Mouse (Mus musculus) A20 (cell line): ENCODE results near the gene Adar.

Experiments used
- DNase-seq: peaks from one replicate; pipeline ENCODE4 v3.0.0-alpha.2; 2011; ENCODE audit warnings: low read depth, low spot score

The Adar gene

DNA sequence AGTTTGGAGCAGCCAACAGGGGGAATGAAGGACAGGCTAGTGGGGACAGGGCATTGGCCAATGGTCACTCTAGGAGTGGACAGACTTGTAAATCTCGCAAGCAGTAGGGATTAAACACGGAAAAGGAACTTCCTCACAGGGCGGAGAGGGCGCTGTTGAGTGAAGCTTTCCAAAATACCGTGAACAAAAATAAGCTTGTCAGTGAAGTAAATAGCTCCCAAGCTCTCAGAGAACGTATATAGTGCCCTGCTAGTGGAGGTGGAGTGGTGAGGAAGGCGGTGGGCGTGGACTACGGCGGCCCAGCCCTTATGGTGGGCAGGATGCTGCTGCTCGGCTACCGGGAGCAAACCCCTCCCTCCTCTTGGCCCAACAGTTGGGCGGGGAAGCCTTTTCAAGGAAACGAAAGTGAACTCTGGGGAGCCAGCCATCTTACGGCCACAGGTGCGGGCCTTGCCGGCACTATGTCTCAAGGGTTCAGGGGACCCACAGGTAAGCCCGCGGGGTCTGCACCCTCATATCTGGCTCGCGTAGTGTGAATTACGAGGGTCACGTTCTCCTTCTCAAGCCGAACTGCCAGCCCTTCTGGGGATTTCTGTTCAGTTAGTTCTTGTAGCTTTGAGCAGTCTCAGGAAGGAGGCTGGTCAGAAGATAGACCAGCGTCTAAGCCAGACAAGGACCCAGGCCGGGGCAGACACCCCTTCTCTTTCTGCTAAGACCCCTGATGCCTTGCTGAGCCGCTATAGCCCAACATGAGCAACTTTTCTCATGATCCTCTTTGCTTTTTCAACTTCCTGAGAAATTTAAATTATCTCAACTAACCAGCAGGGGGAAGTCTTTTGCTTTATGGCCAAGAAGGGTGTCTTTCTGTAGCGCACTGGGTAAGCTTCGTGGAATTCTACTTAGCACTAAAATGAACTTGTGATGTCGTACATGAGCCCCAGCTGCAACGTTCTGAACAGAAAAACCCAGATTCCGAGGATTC, 15.8 kb downstream of the Adar start:
- DNase-seq = peak; percentile 95

GRCm38 (mm10) chr3:89732091-89732490, 17.3 kb downstream of the Adar start:
- DNase-seq = no peak

DNA sequence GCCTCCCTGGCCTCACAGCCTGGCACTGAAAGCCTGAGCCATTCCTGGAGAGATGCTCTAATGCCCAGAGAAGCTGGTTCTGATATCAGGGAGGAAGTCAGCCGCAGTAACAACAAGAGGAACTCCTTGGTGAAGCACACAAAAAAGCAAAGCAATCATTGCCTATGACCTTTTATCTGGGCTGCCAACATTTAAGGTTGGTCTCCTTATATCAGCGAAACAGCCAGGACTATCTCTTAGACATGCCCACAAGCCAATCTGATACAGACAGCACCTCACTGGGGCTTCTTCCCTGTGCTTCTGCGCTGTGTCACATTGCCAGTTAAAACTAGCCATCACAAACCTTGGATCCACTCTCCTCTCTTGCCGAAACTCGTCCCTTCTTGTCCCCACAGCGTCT, 23.7 kb downstream of the Adar start:
- no peak for DNase-seq

GRCm38 (mm10) chr3:89752307-89752706, 37.5 kb downstream of the Adar start:
- DNase-seq = no peak

GRCm38 (mm10) chr3:89755283-89755682, 40.5 kb downstream of the Adar start:
- no peak for DNase-seq

GRCm38 (mm10) chr3:89757851-89758250, 43.0 kb downstream of the Adar start:
- no peak for DNase-seq

DNA sequence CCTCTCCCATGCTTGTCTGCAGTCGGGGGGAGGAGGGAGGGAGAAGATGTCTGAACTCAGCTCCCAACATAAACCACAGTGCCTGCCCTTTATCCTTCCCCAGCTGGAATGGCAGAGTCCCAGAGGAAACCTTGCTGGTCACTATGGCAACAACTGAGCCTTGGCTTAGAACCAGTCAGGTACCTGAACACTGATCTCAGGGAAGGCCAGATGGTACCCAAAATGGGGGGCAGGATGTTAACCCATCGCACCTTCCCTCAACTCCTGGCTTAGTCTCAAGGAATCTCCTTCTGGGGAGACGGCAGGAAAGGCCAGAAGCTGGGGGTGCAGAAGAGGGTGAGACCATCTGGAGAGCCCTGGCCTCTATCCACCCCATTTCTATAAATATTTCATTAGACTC, 45.0 kb downstream of the Adar start:
- no peak for DNase-seq

GRCm38 (mm10) chr3:89764119-89764724, 49.4 kb downstream of the Adar start, which contains the start of gene Chrnb2:
TSS of gene Chrnb2 (minus strand) at chr3:89764632.
- DNase-seq = no peak

GRCm38 (mm10) chr3:89769584-89769983, 54.8 kb downstream of the Adar start:
- no peak for DNase-seq

DNA sequence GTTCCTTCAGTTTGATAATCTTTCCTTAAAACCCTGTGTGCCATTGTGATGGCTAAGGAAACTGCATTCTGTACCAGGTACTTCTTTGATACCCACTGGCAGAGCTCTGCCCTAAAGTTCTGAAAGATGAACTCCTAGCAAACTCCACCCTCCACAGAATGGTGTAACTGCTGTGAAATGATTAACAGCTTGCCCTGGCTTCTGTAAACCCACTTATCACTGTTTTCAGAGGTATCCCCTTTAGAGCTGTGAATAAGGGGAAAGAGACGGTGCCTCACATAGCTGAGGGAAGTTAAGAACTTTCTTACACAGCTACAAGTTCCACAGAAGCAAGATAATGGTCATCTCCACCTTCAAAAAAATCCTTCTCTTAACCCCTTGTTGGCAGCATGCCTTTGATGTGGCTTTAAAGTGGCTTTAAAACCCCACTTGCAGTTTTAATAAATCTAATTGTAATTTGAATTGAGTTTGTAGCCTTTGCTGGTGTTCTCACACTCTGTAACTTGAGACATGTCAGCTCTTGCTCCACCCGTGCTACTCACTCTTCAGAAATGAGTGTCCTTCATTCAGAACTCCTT, 55.7 kb downstream of the Adar start:
- no peak for DNase-seq

DNA sequence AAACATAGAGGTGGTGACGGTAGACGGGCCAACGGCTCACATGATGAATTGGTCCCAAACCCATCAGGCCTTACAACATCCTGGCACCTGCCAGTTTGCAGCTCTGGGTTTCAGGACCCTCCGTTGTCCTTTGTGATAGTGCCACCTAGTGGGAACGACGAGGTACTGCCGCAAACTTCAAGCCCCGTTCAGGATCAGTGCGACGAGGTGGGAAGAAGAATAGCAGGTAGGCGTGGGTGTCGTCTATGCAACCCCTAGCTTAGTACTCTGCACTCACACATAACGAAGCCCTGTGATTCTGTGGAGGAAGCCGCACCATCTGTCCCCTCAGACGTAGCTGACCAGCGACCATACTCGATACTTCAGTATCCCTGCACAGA, 57.8 kb downstream of the Adar start:
- DNase-seq = peak; percentile 94

DNA sequence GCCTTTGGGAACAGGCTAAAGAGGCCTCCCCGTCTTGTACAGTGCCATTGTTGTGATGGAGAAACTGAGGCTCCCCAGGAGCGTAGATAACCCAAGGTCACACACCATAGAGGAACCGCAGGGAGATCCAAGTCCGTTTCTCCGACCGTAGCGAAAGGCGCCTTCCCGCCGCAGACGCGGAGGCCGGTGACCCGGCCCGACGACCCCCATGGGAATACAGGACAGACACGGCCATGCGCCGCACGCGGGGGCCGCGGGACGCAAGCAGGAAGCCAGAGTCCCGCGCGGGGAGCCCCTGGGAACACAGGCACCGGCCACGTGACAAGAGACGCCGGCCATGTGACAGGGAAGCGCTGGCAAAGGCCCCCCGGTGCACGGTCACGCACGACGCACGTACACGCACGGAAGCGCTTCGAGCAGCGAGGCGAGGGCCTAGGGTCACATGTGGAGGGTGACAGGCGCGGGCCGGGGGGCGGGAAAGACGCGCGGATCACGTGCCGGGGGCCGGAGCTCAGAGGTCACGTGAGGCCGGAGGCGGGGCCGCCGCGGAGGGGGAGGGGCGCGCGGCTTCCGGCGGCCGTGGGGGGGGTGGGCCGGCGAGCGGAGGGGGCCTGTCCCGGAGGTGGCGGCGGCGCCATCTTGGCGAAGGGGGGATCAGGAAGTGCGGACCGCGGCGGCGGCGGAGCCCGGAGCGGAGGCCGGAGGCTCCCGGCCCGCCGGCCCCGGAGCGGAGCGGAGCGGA, 58.3 kb downstream of the Adar start, which contains the start of gene Ube2q1:
Ube2q1 (plus strand) TSS at position 649 of the 742 bp plus-strand sequence.
- peak; percentile 96 for DNase-seq

DNA sequence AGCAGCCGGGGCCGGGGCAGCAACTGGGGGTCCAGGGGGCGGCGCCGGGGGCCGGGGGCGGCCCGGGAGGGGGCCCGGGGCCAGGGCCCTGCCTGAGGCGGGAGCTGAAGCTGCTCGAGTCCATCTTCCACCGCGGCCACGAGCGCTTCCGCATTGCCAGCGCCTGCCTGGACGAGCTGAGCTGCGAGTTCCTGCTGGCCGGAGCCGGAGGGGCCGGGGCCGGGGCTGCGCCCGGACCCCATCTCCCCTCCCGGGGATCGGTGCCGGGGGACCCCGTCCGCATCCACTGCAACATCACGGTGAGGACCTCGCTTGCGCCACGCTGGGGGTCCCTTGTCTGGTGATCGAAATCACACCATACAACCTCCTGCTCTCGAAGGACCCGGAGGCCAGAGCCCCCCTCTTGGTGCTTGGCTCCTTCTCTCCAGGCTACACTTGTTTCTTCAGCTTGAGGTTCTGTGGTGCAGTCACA, 59.0 kb downstream of the Adar start:
- DNase-seq = peak; percentile 55

DNA sequence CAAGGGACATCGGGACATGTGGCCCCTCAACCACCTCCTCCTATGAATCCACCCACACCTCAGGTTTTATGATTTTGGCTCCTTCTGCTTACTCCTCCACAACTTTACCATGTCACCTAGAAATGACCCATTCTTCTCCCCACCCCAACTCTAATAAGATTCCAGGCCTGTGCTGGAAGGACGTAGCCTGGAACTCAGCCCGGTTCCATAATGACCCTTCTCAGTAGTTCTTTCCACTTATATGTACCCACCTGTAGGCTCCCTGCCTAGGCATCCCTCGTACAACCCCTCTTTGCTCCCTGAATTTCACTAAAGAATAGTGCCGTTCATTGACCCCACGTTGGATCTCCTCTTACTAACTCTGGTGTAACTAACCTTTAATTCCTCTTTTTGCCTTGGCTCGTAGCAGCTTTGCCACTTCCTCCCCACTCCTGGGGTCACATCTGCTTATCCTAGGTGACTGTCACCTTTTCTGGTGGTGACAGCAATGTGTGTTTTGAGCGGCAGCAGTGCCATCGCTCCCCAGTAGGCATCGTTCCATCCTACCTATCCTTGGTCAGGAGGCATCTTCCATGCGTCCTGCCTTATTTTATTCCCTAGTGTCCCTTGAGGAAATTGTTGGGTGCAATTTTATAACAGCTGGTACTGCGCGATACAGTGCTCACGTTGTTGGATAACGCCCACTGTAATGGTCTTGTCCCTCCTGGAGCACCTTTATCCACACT, 59.6 kb downstream of the Adar start:
- DNase-seq = peak; percentile 60

- DNase-seq = no peak
Measured at GRCm38 (mm10) chr3:89776001-89776400, 61.2 kb downstream of the Adar start.

- no peak for DNase-seq
Measured at GRCm38 (mm10) chr3:89780102-89780501, 65.3 kb downstream of the Adar start.

GRCm38 (mm10) chr3:89781640-89782039, 66.8 kb downstream of the Adar start:
- no peak for DNase-seq

GRCm38 (mm10) chr3:89784991-89785753, 70.3 kb downstream of the Adar start:
- peak; percentile 70 for DNase-seq

DNA sequence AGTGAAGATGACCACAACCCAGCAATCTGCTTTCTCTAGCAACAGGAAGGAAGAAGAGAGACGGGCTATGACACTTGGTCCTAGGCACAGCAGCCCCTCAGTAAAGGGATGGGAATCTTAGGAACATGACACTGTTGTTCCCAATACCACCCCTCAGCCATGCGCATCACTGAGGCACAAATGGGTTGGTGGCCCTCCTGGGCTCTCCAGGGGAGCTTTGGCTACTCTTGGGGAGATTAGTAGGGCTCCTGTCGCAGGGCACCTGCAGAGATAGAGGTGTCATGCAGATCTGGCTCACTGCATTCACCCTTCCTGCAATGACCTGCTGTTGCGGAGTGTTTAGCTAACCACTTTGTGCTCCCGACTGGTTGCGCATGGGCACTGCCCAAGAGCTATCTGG, 71.5 kb downstream of the Adar start:
- DNase-seq = no peak

- no peak for DNase-seq
Measured at GRCm38 (mm10) chr3:89788680-89789352, 74.0 kb downstream of the Adar start.
